Mouse (Mus musculus): Measurements from ENCODE around the gene Ints7. TPM values are rescaled to one million over a fixed set of nuclear protein-coding genes. Genes with fewer than 3 reads are reported as not detected.

The Ints7 gene
- total and polyA plus RNA-seq, 3 experiments: 20.7 to 47.1 (median 25.9) TPM

- Histone ChIP-seq H3K36me3 (replicated peaks) (no peaks in the 10 kb centered on the region), H3K4me3 (ENCODE audit: low read depth, low read length) (no peak overlapping the region), H3K27me3 (ENCODE audit: insufficient read depth, low read length) (peaks cover 12% of the 10 kb centered on the region), H3K9me3 (replicated peaks) (no peaks in the 10 kb centered on the region), H3K4me1 (ENCODE audit: insufficient read depth, low read depth, low read length) (peaks cover 7% of the 10 kb centered on the region; the same call in 1 of the 2 replicates)
- TF ChIP-seq POLR2AphosphoS5 (IDR thresholded peaks at IDR 0.05; ENCODE audit: insufficient replicate concordance, low read depth, low read length): no peak
- no peak for TF ChIP-seq GATA2 (IDR thresholded peaks at IDR 0.05; ENCODE audit: borderline replicate concordance, low read depth, low read length)
- TF ChIP-seq GATA1 (IDR thresholded peaks at IDR 0.05; ENCODE audit: borderline replicate concordance, low read length): no peak
- TF ChIP-seq CTCF (IDR thresholded peaks at IDR 0.05; ENCODE audit: low read depth, low read length): no peak
- TF ChIP-seq TAL1 (conservative IDR thresholded peaks at IDR 0.05; ENCODE audit: low read depth, low read length): no peak
- DNase-seq (ENCODE audit: low spot score) (no peak), ATAC-seq (ENCODE audit: extremely low read depth, insufficient number of reproducible peaks, low FRiP score, poor library complexity, severe bottlenecking) (no peak)
These were observed 65.4 kb downstream of the Ints7 start for GRCm38 (mm10) chr1:191640848-191641247.

DNA sequence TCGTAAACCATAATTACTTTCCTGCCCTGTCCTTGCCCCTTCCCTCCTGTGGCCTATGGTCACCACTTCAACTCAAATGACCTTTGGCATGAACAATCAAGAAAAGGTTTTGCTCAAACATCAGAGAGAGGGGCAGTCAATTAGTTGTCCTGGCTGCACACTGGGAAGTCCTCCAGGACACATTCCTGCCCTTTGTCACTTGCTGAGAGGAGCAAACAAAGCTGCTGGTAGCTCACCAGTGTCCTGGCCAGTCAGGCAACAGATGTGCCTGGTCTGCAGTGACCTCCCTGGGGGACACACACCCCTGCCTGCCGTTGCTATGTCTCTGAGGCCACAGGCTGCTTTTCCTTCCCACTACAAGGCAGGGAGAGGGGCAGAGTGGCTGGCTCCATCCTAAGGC, 66.0 kb downstream of the Ints7 start:
- H3K27me3 ChIP-seq (ENCODE audit: insufficient read depth, low read length): peaks cover 12% of the 10 kb centered on the region
- no peaks in the 10 kb centered on the region for H3K9me3 ChIP-seq (replicated peaks)
- H3K36me3 ChIP-seq (replicated peaks): no peaks in the 10 kb centered on the region
- TF ChIP-seq CTCF (IDR thresholded peaks at IDR 0.05; ENCODE audit: low read depth, low read length): no peak
- no peak for TF ChIP-seq GATA1 (IDR thresholded peaks at IDR 0.05; ENCODE audit: borderline replicate concordance, low read length)
- TF ChIP-seq POLR2AphosphoS5 (IDR thresholded peaks at IDR 0.05; ENCODE audit: insufficient replicate concordance, low read depth, low read length): no peak
- TF ChIP-seq TAL1 (conservative IDR thresholded peaks at IDR 0.05; ENCODE audit: low read depth, low read length): no peak
- no peak for TF ChIP-seq GATA2 (IDR thresholded peaks at IDR 0.05; ENCODE audit: borderline replicate concordance, low read depth, low read length)
- ATAC-seq (ENCODE audit: extremely low read depth, insufficient number of reproducible peaks, low FRiP score, poor library complexity, severe bottlenecking) (no peak), DNase-seq (ENCODE audit: low spot score) (no peak)
- no peak overlapping the region for H3K4me3 ChIP-seq (ENCODE audit: low read depth, low read length)
- H3K4me1 ChIP-seq (ENCODE audit: insufficient read depth, low read depth, low read length): peaks cover 7% of the 10 kb centered on the region; the same call in 1 of the 2 replicates

DNA sequence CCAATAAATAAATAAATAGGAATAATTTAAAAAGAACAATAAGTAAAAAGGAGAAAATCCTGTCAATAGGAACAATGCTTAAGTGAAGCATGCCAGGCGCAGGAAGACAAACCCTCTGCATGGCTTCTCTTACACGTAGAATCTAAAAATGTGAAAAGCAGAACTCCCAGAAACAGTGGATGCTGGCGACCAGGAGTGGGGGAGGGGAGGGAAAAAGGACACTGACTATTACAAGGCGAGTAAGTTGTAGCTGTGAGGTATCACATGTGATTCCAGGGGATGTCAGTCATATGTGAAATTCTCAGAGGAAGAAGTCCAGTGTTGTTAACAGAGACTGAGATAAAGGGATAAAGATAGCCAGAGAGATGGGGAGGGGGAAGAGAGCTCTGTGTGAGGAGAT, 67.5 kb downstream of the Ints7 start:
- no peaks in the 10 kb centered on the region for H3K9me3 ChIP-seq (replicated peaks)
- TF ChIP-seq TAL1 (conservative IDR thresholded peaks at IDR 0.05; ENCODE audit: low read depth, low read length) (no peak), CTCF (IDR thresholded peaks at IDR 0.05; ENCODE audit: low read depth, low read length) (no peak), GATA1 (IDR thresholded peaks at IDR 0.05; ENCODE audit: borderline replicate concordance, low read length) (no peak), GATA2 (IDR thresholded peaks at IDR 0.05; ENCODE audit: borderline replicate concordance, low read depth, low read length) (no peak), POLR2AphosphoS5 (IDR thresholded peaks at IDR 0.05; ENCODE audit: insufficient replicate concordance, low read depth, low read length) (no peak)
- H3K36me3 ChIP-seq (replicated peaks): no peaks in the 10 kb centered on the region
- peaks cover 12% of the 10 kb centered on the region for H3K27me3 ChIP-seq (ENCODE audit: insufficient read depth, low read length)
- DNase-seq (ENCODE audit: low spot score) (no peak), ATAC-seq (ENCODE audit: extremely low read depth, insufficient number of reproducible peaks, low FRiP score, poor library complexity, severe bottlenecking) (no peak)
- H3K4me3 ChIP-seq (ENCODE audit: low read depth, low read length): no peak overlapping the region
- H3K4me1 ChIP-seq (ENCODE audit: insufficient read depth, low read depth, low read length): peaks cover 7% of the 10 kb centered on the region; the same call in 1 of the 2 replicates

DNA sequence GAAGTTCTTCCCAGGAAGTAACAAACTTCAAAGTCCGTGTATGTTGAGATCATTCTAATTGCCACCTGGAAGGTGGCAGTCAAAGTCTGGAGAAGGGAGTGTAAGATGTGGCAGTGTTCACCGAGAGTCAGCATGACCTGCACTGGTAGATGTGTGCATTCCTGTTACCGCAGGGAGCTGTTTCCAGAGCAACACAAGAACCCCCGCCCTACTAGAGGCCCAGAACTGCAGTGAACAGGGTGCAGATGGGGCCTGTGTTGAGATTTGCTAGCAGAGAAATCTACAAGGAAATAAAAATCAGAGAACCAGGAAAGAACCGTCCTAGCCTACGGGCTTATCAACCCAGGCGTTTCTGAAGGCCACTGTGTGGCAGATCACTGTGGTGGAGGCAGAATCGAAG, 70.5 kb downstream of the Ints7 start:
- H3K4me3 ChIP-seq (ENCODE audit: low read depth, low read length): no peak overlapping the region
- no peak for ATAC-seq (ENCODE audit: extremely low read depth, insufficient number of reproducible peaks, low FRiP score, poor library complexity, severe bottlenecking)
- no peaks in the 10 kb centered on the region for H3K9me3 ChIP-seq (replicated peaks)
- no peak for DNase-seq (ENCODE audit: low spot score)
- peaks cover 9% of the 10 kb centered on the region for H3K27me3 ChIP-seq (ENCODE audit: insufficient read depth, low read length)
- TF ChIP-seq TAL1 (conservative IDR thresholded peaks at IDR 0.05; ENCODE audit: low read depth, low read length) (no peak), POLR2AphosphoS5 (IDR thresholded peaks at IDR 0.05; ENCODE audit: insufficient replicate concordance, low read depth, low read length) (no peak), GATA1 (IDR thresholded peaks at IDR 0.05; ENCODE audit: borderline replicate concordance, low read length) (no peak), GATA2 (IDR thresholded peaks at IDR 0.05; ENCODE audit: borderline replicate concordance, low read depth, low read length) (no peak), CTCF (IDR thresholded peaks at IDR 0.05; ENCODE audit: low read depth, low read length) (no peak)
- H3K36me3 ChIP-seq (replicated peaks): no peaks in the 10 kb centered on the region
- peaks cover 7% of the 10 kb centered on the region; the same call in 1 of the 2 replicates for H3K4me1 ChIP-seq (ENCODE audit: insufficient read depth, low read depth, low read length)

DNA sequence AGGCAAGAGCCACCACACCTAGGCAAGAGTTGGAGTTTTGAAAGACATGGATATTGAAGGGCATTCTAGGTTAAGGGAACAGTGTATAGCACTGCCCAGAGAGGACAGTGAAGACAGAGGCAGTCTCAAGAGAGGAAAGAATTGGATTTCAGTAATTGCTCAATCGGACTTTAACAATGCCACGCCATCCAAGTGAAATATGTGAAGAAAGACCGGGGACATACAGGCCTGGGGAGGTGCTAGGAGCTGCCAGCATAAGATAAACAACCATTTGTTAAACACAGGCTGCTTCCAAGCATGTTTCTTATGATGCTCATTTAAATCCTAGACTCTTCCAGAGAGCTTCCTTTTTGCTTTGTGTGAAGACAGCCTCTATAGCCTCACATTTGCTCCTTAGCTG, 72.2 kb downstream of the Ints7 start:
- H3K4me3 ChIP-seq (ENCODE audit: low read depth, low read length): no peak overlapping the region
- TF ChIP-seq POLR2AphosphoS5 (IDR thresholded peaks at IDR 0.05; ENCODE audit: insufficient replicate concordance, low read depth, low read length) (no peak), GATA1 (IDR thresholded peaks at IDR 0.05; ENCODE audit: borderline replicate concordance, low read length) (no peak)
- H3K9me3 ChIP-seq (replicated peaks): no peaks in the 10 kb centered on the region
- peaks cover 7% of the 10 kb centered on the region; the same call in 1 of the 2 replicates for H3K4me1 ChIP-seq (ENCODE audit: insufficient read depth, low read depth, low read length)
- H3K27me3 ChIP-seq (ENCODE audit: insufficient read depth, low read length): peaks cover 2% of the 10 kb centered on the region
- DNase-seq (ENCODE audit: low spot score) (no peak), ATAC-seq (ENCODE audit: extremely low read depth, insufficient number of reproducible peaks, low FRiP score, poor library complexity, severe bottlenecking) (no peak)
- no peaks in the 10 kb centered on the region for H3K36me3 ChIP-seq (replicated peaks)

DNA sequence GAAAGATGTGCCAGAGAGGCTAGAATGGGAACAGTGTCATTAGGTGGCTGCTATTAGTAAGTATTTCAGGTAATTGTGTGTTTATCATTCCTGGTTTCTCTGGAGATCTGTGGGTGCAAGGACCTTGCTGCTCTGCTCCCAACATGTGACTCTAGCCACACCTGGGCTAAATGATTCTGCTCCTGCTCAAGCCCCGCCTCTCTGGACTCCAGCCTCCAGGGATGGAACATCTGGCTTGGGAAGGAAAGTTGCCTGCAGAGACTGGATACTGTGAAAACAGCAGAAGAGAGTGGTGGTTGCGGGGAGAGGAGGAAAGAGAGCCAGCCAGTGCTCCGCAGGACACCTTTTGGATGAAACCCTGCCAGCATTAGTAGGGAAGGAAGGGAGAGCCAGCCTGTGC, 84.0 kb downstream of the Ints7 start:
- TF ChIP-seq CTCF (IDR thresholded peaks at IDR 0.05; ENCODE audit: low read depth, low read length) (no peak), POLR2AphosphoS5 (IDR thresholded peaks at IDR 0.05; ENCODE audit: insufficient replicate concordance, low read depth, low read length) (no peak), TAL1 (conservative IDR thresholded peaks at IDR 0.05; ENCODE audit: low read depth, low read length) (no peak), GATA1 (IDR thresholded peaks at IDR 0.05; ENCODE audit: borderline replicate concordance, low read length) (no peak), GATA2 (IDR thresholded peaks at IDR 0.05; ENCODE audit: borderline replicate concordance, low read depth, low read length) (no peak)
- Histone ChIP-seq H3K4me1 (ENCODE audit: insufficient read depth, low read depth, low read length) (no peaks in the 10 kb centered on the region), H3K4me3 (ENCODE audit: low read depth, low read length) (no peak overlapping the region), H3K9me3 (replicated peaks) (no peaks in the 10 kb centered on the region), H3K27me3 (ENCODE audit: insufficient read depth, low read length) (peaks cover 3% of the 10 kb centered on the region; the same call in 1 of the 2 replicates), H3K36me3 (replicated peaks) (no peaks in the 10 kb centered on the region)
- ATAC-seq (ENCODE audit: extremely low read depth, insufficient number of reproducible peaks, low FRiP score, poor library complexity, severe bottlenecking) (no peak), DNase-seq (ENCODE audit: low spot score) (no peak)

Data from G1E (cell line).